Mouse (Mus musculus) spleen, adult 2 months (tissue): ENCODE measurements around the gene Hbb-bs.

Experiments
- CTCF ChIP-seq: fragments of 200-500 bp; IDR thresholded peaks from 2 replicates; pipeline ENCODE4 v1.5.1; 2011; ENCODE audit warnings: mild to moderate bottlenecking, inconsistent platforms; ENCODE audit not compliant: insufficient read depth, insufficient read length, insufficient replicate concordance; ENCODE audit errors: extremely low read depth
- POLR2A ChIP-seq: fragments of 200-500 bp; IDR thresholded peaks from 2 replicates; pipeline ENCODE4 v1.6.1; 2011; ENCODE audit warnings: low read depth, low read length, inconsistent platforms

GRCm38 (mm10) chr7:103865716-103866115, 37.8 kb upstream of the Hbb-bs start:
- no peak for TF ChIP-seq CTCF
- TF ChIP-seq POLR2A, result no peak
